Mouse (Mus musculus) cortical plate, adult 2 months (tissue): Measurements from ENCODE around the gene D7Ertd443e.

Experiments
- CTCF ChIP-seq: fragments of 200-500 bp; IDR thresholded peaks from 2 replicates; pipeline ENCODE4 v1.5.1; 2011; ENCODE audit warnings: mild to moderate bottlenecking, control low read depth, low read length; ENCODE audit not compliant: insufficient read depth; ENCODE audit errors: extremely low read depth
- POLR2A ChIP-seq: fragments of 200-500 bp; IDR thresholded peaks from 2 replicates; pipeline ENCODE4 v1.6.1; 2011; ENCODE audit warnings: mild to moderate bottlenecking, low read length, control low read depth; ENCODE audit not compliant: insufficient read depth; ENCODE audit errors: extremely low read depth

DNA sequence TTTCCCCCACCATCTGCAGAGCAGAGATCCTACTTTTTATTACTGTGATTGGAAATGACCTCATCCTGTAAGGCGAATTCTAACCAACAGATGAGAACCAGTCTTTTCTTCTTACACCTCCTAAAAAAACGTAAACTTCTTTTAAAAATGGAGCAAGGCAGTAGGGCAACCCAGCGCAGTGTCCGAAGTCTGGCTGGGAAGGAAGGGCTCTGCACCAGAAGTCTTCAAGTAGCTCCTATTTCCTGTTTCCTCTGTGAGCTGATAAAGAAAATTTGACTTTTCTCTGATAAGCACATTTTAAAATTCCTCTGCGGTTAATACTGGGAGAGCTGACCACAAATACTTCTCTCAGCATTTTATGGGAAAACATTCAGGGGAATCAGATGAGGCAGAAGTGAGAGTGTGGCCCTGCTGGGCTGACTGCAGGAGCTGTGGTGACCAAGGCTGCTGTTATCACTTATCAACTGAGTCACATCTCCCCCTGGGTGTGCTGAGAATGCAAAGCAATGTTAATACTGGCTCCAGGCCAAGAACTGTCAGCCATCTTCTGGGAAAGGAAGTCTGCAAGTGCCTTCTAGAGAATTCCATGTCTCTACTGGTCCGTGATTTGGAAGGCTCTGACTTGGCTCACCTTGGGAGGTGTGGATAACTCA is 97.8 kb downstream of the D7Ertd443e start:
- TF ChIP-seq CTCF (no peak), POLR2A (no peak)
